Mouse (Mus musculus) lung, embryonic 16.5 days (tissue): Measurements from ENCODE around the gene Rassf5. TPM values are rescaled to one million over a fixed set of nuclear protein-coding genes. Genes with fewer than 3 reads are reported as not detected.

ENCODE experiments used
- ATAC-seq: fragments of 200-750 bp; cut with Nextera tagmentation; 2 replicates; pipeline ENCODE4 v1.8.0; 2017; ENCODE audit warnings: low read depth, mild to moderate bottlenecking, moderate library complexity
- H3K27ac ChIP-seq: fragments of 300-500 bp; sonication (generic); 2 replicates; pipeline ENCODE4 v1.5.1; 2014; ENCODE audit warnings: mild to moderate bottlenecking, control low read depth, low read length
- H3K27me3 ChIP-seq: fragments of 300-500 bp; sonication (generic); 2 replicates; pipeline ENCODE4 v1.6.1; 2014; ENCODE audit warnings: low read depth, low read length, mixed read lengths; ENCODE audit not compliant: control insufficient read depth, insufficient read depth
- H3K36me3 ChIP-seq: fragments of 300-500 bp; sonication (generic); 2 replicates; pipeline ENCODE4 v1.6.1; 2014; ENCODE audit warnings: low read length; ENCODE audit not compliant: control insufficient read depth, insufficient read depth
- H3K4me1 ChIP-seq: fragments of 300-500 bp; sonication (generic); replicated peaks from 2 replicates; pipeline ENCODE4 v1.6.1; 2014; ENCODE audit warnings: low read length, mixed read lengths; ENCODE audit not compliant: control insufficient read depth, insufficient read depth
- H3K4me2 ChIP-seq: fragments of 300-500 bp; sonication (generic); 2 replicates; pipeline ENCODE4 v1.6.1; 2014; ENCODE audit warnings: low read depth, low read length, control low read depth
- H3K4me3 ChIP-seq: fragments of 300-500 bp; sonication (generic); 2 replicates; pipeline ENCODE4 v1.5.1; 2014; ENCODE audit warnings: mild to moderate bottlenecking, low read length, control low read depth
- H3K9ac ChIP-seq: fragments of 300-500 bp; sonication (generic); 2 replicates; pipeline ENCODE4 v1.6.1; 2014; ENCODE audit warnings: low read length, control low read depth
- H3K9me3 ChIP-seq: fragments of 300-500 bp; sonication (generic); 2 replicates; pipeline ENCODE4 v1.6.1; 2016; ENCODE audit warnings: low read length; ENCODE audit not compliant: control insufficient read depth
- WGBS: fragments of 180-500 bp; shearing (Covaris S2); extraction: QIAGEN DNeasy Blood & Tissue Kit; methylation state at CpG from one replicate; pipeline ENCODE4 v1.1.7; 2014; 5-methylcytosine and 5-hydroxymethylcytosine counted together
- polyA plus RNA-seq: library from polyadenylated mRNA; unstranded; fragments of >200 nt; fragmentation: Nextera tagmentation; extraction: Ambion mirVana; gene quantifications from 2 replicates; pipeline ENCODE4 v1.2.1, GENCODE M21; 2015

The Rassf5 gene
- polyA plus RNA-seq, 1 experiment from 2014 or later = 6.1 TPM

- WGBS = 34% methylated on average over 3 of the region's 3 CpGs
- Histone ChIP-seq H3K27me3 (no peaks in the 10 kb centered on the region), H3K27ac (no peak overlapping the region), H3K9ac (no peak overlapping the region), H3K4me3 (no peak overlapping the region), H3K9me3 (no peaks in the 10 kb centered on the region), H3K36me3 (no peaks in the 10 kb centered on the region), H3K4me1 (no peaks in the 10 kb centered on the region), H3K4me2 (no peak overlapping the region)
- no peak; the same call in 1 of the 2 replicates for ATAC-seq
Measured at GRCm38 (mm10) chr1:131193746-131194145, 51.3 kb downstream of the Rassf5 start.

- Histone ChIP-seq H3K27me3 (no peaks in the 10 kb centered on the region), H3K4me1 (0 out of 2 replicates have a peak, but pooled peaks cover 2% of the 10 kb centered on the region), H3K9ac (no peak overlapping the region), H3K4me2 (no peak overlapping the region), H3K36me3 (no peaks in the 10 kb centered on the region), H3K4me3 (no peak overlapping the region), H3K27ac (no peak overlapping the region), H3K9me3 (no peaks in the 10 kb centered on the region)
- no peak for ATAC-seq
- WGBS = 80% methylated on average over 5 of the region's 5 CpGs
Measured at GRCm38 (mm10) chr1:131188655-131189054, 56.4 kb downstream of the Rassf5 start.

- 75% methylated on average over 5 of the region's 5 CpGs for WGBS
- Histone ChIP-seq H3K9ac (no peak overlapping the region), H3K27me3 (no peaks in the 10 kb centered on the region), H3K4me2 (no peak overlapping the region), H3K36me3 (no peaks in the 10 kb centered on the region), H3K27ac (no peak overlapping the region), H3K4me3 (no peak overlapping the region), H3K4me1 (0 out of 2 replicates have a peak, but pooled peaks cover 2% of the 10 kb centered on the region), H3K9me3 (no peaks in the 10 kb centered on the region)
- no peak for ATAC-seq
Measured at GRCm38 (mm10) chr1:131187856-131188255, 57.2 kb downstream of the Rassf5 start.

GRCm38 (mm10) chr1:131186995-131187394 is 58.1 kb downstream of the Rassf5 start:
- Histone ChIP-seq H3K27me3 (no peaks in the 10 kb centered on the region), H3K4me3 (no peak overlapping the region), H3K36me3 (no peaks in the 10 kb centered on the region), H3K27ac (no peak overlapping the region), H3K9me3 (no peaks in the 10 kb centered on the region), H3K4me2 (no peak overlapping the region), H3K4me1 (0 out of 2 replicates have a peak, but pooled peaks cover 2% of the 10 kb centered on the region), H3K9ac (no peak overlapping the region)
- no peak for ATAC-seq
- WGBS = 77% methylated on average over 6 of the region's 6 CpGs

- H3K9ac ChIP-seq = no peak overlapping the region
- no peak overlapping the region for H3K27ac ChIP-seq
- WGBS = 61% methylated on average over 13 of the region's 13 CpGs
- no peaks in the 10 kb centered on the region for H3K27me3 ChIP-seq
- no peaks in the 10 kb centered on the region for H3K36me3 ChIP-seq
- no peak overlapping the region for H3K4me2 ChIP-seq
- 0 out of 2 replicates have a peak, but pooled peaks cover 2% of the 10 kb centered on the region for H3K4me1 ChIP-seq
- no peak overlapping the region for H3K4me3 ChIP-seq
- no peak for ATAC-seq
- H3K9me3 ChIP-seq = no peaks in the 10 kb centered on the region
Measured at GRCm38 (mm10) chr1:131185821-131186506, 59.1 kb downstream of the Rassf5 start.

- no peak overlapping the region for H3K4me2 ChIP-seq
- H3K27ac ChIP-seq = no peak overlapping the region
Measured at GRCm38 (mm10) chr1:131184956-131185660, 60.0 kb downstream of the Rassf5 start.

GRCm38 (mm10) chr1:131184253-131184955 is 60.7 kb downstream of the Rassf5 start:
- H3K27me3 ChIP-seq = no peaks in the 10 kb centered on the region
- H3K9ac ChIP-seq = no peak overlapping the region
- ATAC-seq = 0 out of 2 replicates have a peak, but pooled peaks have one; percentile 13
- 69% methylated on average over 9 of the region's 9 CpGs for WGBS
- H3K4me1 ChIP-seq = 0 out of 2 replicates have a peak, but pooled peaks cover 2% of the 10 kb centered on the region
- H3K27ac ChIP-seq = no peak overlapping the region
- no peaks in the 10 kb centered on the region for H3K36me3 ChIP-seq
- no peaks in the 10 kb centered on the region for H3K9me3 ChIP-seq
- no peak overlapping the region for H3K4me2 ChIP-seq
- no peak overlapping the region for H3K4me3 ChIP-seq

More at GRCm38 (mm10) chr1:131184956-131185660, 60.0 kb downstream of the Rassf5 start:
- no peaks in the 10 kb centered on the region for H3K9me3 ChIP-seq
- WGBS = 74% methylated on average over 8 of the region's 8 CpGs
- H3K9ac ChIP-seq = no peak overlapping the region
- 0 out of 2 replicates have a peak, but pooled peaks cover 2% of the 10 kb centered on the region for H3K4me1 ChIP-seq
- no peaks in the 10 kb centered on the region for H3K36me3 ChIP-seq
- no peak for ATAC-seq
- H3K4me3 ChIP-seq = no peak overlapping the region
- no peaks in the 10 kb centered on the region for H3K27me3 ChIP-seq

- Histone ChIP-seq H3K9me3 (no peaks in the 10 kb centered on the region), H3K27ac (no peak overlapping the region), H3K9ac (no peak overlapping the region), H3K36me3 (0 out of 2 replicates have a peak, but pooled peaks cover 4% of the 10 kb centered on the region), H3K4me3 (no peak overlapping the region), H3K4me1 (0 out of 2 replicates have a peak, but pooled peaks cover 2% of the 10 kb centered on the region), H3K4me2 (no peak overlapping the region), H3K27me3 (no peaks in the 10 kb centered on the region)
- 74% methylated on average over 7 of the region's 7 CpGs for WGBS
- ATAC-seq = no peak
Measured at GRCm38 (mm10) chr1:131183201-131183600, 61.9 kb downstream of the Rassf5 start.
